Mouse (Mus musculus): Measurements from ENCODE around the gene Dpep2nb.

GRCm38 (mm10) chr8:105991546-105991945 is 14.2 kb downstream of the Dpep2nb start:
- TF ChIP-seq POLR2A (IDR thresholded peaks at IDR 0.05; ENCODE audit: insufficient read length, low read depth) (no peak), MAX (IDR thresholded peaks at IDR 0.05; ENCODE audit: low read depth) (no peak), TCF12 (IDR thresholded peaks at IDR 0.05; ENCODE audit: insufficient read depth, poor library complexity, severe bottlenecking) (no peak), E2F4 (IDR thresholded peaks at IDR 0.05; ENCODE audit: insufficient read depth) (no peak), USF1 (IDR thresholded peaks at IDR 0.05; ENCODE audit: low read depth) (no peak), TCF3 (IDR thresholded peaks at IDR 0.05; ENCODE audit: insufficient read length, low read depth) (no peak), POLR2AphosphoS2 (IDR thresholded peaks at IDR 0.05; ENCODE audit: insufficient read length, low read depth) (no peak), MYOD1 (IDR thresholded peaks at IDR 0.05; ENCODE audit: control insufficient read depth in 1 of 3, insufficient read length in 2 of 3, low read depth in 2 of 3) (no peak), CEBPB (IDR thresholded peaks at IDR 0.05; ENCODE audit: insufficient read depth, poor library complexity, severe bottlenecking) (no peak), MYOG (IDR thresholded peaks at IDR 0.05; ENCODE audit: control insufficient read depth in 1 of 3, insufficient read depth in 1 of 3, insufficient read length in 2 of 3, low read depth in 2 of 3) (no peak)
